Mouse (Mus musculus) thymus, postnatal 14 days (tissue): ENCODE data around the gene Rnase12.
"Not testable (repeated sequence)": the region's sequence is repeated elsewhere in the genome, so short reads cannot be mapped to it uniquely, and the experiment has no call there.

Experiments used
- DNase-seq: peaks from one replicate; pipeline ENCODE4 v3.0.0; 2021

The Rnase12 gene

GRCm38 (mm10) chr14:51014724-51015123 lies 42.7 kb downstream of the Rnase12 start:
- DNase-seq, result not testable (repeated sequence)

GRCm38 (mm10) chr14:51009572-51009971 lies 47.9 kb downstream of the Rnase12 start:
- no peak for DNase-seq

DNA sequence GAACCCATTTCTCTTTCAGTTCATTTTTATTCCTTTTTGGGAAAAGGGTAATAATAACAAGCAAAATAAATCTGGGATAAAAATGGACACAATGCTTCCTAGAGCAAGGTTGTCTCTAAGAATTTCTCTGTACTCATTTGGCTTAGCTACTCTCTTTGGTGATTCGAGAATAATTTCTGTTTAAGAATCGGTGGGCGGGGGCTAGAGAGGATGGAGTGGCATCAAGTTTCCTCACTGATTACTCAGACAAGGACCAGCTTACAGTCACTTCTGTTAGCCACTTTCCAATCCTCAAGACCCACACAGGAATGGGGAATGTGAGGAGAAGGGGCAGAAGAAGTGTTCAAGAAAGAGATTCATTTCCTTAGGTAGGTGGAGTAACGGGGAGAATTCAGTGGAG lies 48.7 kb downstream of the Rnase12 start:
- DNase-seq, result no peak

GRCm38 (mm10) chr14:51007914-51008713 lies 49.3 kb downstream of the Rnase12 start:
- no peak for DNase-seq

GRCm38 (mm10) chr14:51007152-51007801 lies 50.2 kb downstream of the Rnase12 start, which contains the start of gene Rnase10:
Gene Rnase10, plus strand, starts transcription at chr14:51007751.
- no peak for DNase-seq
